Mouse (Mus musculus): ENCODE data around the gene Svop.

Svop gene

DNA sequence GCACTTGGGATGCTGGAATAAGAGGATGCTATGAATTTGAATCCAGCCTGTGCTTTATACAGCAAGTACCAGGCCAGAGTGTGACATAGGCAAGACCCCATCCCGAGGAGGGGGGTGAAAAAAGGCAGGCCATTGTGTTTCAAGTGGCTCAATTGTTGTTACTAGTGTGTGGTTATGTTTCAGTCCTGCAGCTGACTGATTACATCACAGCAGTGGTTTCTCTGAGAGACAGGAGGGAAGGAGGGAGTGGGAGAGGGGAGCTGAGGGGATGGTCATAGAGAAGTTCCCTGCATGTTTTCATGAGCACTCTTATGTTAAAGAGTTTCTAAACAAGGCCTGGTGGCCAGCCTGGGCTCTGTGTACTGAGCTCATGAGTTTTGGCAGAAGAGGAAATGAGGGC, 11.4 kb upstream of the Svop start:
- peak; percentile 29 for DNase-seq (ENCODE audit: low read depth)

DNA sequence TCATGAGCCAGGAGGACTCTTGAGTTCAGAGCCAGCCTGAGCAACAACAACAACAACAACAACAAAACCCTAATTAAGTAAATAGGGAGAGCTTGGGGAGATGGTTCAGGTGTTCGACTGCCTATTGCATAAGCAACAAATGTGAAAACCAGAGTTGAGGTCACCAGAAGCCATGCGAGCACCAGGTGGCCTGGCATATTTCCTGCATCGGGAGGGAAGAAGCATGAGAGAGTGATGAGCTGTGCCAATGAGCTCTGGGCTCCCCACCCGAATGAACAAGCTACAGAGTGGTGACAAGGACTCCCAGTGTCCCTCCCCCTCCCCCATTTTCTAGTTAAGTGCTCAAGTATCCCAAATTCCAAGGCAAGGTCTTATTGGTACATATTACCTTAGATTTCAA, 10.5 kb upstream of the Svop start:
- DNase-seq (ENCODE audit: low read depth): no peak

DNA sequence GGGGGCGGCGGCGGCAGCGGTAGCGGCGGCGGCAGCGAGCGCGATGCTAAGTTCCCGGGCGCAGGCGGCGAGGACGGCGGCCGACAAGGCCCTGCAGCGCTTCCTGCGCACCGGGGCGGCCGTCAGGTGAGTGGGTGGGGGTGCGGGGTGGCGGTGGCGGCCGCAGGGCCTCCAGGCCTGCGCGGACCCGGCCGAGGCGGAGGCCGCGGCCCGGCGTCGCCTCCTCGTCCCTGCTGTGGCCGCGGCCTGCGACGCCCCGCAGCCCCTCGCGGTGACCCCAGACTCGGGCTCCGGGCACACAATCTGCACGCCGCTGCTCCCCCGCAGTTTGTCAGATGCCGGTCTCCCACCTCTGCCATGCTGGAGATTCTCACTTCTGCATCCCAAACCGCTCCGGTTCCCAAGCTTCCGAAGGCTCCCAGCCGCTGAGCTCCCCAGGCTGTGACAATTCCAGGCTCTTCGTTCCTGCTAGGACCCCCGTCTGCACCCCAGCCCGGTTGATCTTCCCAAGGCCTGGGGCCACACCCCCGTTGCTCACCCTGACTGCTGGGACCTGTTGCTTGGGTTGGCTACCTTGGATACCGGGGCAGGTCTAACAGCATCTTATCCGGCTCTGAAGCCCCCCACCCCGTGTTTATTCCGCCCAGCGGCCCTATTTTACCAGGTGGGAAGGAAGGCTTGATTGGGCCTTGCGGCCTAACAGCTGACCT, 9.2 kb upstream of the Svop start:
- DNase-seq (ENCODE audit: low read depth): no peak

DNA sequence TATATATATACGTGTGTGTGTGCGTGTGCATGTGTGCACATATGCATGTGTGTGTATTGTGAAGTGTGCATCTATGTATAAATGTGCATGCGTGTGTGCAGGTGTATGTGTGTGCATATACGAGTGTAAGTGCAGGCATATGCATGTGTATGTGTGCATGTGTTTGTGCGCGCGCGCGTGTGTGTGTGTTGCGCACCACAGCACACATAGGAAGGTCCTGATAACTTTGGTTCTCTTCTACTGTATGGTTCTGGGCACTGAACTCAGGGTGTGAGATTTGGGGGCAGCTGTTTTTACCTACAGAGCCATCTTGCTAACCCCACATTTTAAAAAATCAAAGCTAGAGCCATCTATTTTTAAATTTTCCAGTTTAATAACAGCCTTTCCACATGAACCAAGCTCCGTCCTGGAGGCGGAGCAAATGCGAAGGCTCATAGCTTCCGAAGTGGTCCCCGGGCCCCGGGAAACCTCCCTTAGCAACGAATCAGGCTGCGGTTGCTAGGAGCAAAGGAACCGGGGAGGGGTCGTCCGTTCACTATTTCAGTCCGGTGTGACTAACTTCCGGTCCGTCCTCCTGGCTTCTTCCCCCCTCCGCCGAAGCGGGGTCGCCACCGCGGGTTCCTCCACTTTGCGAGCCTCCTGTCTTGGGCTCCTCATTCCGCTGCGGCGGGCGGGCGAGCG, 8.5 kb upstream of the Svop start:
- peak; percentile 91 for DNase-seq (ENCODE audit: low read depth)

DNA sequence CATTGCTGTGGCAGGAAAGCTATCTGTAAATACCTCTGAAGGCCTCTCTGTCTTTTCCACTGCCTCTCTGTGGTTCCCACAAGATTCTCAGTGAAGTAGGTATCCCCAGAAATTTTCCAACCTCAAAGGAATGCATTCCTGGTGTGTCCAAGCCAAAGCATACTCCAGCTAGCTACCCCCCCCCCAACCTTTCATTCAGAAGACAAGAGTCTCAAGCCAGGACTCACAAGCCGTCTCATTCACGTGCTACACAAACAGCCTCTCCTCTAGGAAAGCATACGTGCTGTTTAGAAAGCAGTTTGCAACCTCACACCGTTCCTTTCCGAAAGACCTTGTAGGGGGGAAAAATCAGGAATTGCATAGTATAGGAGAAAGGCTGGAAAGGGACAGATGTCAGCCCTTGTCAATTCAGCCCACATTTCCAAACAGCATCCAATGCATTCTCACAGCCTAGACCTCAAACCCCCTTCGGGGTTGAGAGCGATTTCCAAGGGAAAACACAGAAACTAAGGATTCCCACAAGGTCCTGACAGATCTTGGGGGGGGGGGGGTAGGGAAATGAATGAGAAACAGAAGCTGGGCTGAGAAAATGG, 853 bp downstream of the Svop start:
- no peak for DNase-seq (ENCODE audit: low read depth)

DNA sequence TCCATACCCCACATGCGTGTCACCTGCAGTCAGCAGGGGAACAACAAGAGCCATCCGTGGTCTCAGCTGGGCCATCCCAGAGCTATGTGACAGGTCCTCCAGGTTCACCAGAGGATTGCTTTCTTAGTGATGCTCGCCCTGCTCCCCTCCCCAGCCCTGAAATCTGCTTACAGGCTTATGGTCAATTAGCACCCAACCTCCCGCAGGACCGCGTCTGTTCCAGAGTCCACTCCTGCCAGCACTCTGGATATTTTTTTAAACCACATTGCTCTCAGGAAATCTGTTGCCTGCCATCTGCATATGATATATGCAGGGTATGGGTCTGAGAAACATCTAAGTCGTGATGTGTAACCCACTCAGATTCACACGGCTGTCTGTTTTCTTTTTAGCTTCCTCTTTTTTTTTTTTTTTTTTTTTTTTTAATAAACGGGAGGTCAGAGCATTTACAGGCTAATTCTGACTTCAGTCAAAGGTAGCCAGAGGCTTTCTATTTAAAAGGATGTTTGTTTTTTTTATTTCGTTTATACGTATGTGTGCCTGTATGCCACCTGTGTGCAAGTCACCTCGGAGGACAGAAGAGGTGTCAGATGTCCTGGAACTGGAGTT, 3.4 kb downstream of the Svop start:
- DNase-seq (ENCODE audit: low read depth): no peak

DNA sequence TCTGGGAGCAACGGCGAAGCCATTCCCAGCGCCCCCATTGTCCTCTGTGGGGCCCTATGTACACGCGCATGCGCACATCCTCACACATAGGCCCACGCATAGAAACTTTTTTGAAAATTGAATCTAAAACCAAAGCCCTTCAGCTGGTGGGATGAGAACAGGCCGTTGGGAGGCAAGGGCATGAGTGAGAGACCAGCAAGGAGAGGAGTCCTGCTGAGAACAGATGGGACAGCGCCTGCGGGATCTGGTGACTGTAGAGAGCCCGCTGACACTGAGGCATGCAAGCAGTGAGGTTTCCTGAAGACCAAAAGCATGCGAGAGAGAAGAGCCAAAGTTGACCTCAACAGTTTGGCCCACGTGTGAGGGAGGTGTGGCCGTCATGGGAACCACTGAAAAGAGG, 5.9 kb downstream of the Svop start:
- no peak for DNase-seq (ENCODE audit: low read depth)

DNA sequence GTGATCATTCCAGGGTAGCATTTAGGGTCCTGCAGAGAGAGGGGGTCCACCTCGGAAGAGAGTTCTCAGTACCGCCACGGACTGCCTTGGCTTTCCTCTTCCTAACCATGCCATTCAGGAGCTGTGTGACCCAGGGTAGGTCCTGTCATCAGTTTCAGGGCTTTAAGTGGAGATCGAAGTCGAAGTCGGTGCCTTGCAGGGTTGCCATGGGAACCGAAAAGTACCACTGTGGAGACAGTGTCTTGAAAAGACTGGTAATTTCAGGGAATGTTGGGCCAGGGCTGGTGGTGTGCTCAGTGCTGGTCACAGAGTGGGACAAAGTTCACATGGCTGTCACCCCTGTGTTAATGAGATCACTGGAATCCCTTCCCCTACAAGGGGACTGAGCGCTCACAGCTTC, 14.4 kb downstream of the Svop start:
- no peak for DNase-seq (ENCODE audit: low read depth)

DNA sequence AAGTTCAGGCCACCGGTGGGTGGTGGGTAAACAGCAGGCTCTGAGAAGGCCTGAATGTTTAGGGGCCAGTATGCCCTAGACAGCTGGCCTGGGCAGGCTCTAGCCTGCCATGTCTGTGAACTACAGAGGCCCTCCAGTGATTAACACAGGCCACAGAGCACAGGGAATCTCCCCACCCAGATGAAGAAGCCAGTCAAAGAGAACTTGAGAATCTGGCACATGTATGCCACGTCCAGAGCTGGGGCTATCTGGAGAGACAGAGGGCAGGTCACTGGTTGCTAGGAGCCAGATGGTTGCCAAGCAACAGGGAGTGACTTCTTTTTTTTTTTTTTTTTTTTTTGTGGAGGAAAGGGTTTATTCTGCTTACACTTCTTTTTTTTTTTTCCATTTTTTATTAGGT, 19.1 kb downstream of the Svop start:
- no peak for DNase-seq (ENCODE audit: low read depth)

DNA sequence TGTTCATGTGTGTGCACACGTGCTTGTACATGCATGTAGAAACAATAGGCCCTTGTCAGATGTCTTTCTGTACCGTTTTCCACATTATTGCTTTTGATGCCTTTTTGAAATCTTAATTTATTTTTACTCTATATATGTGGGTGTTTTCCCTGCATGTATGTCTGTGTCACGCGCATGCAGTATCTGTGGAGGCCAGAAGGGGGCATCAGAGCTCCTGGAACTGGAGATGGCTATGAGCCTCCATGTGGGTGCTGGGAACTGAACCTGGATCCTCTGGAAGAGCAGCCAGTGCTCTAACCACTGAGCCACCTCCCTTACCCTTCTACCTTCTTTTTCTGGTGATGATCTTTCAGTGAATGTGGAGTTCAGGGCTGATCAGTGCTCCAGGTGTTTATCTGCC, 20.5 kb downstream of the Svop start:
- DNase-seq (ENCODE audit: low read depth): no peak

DNA sequence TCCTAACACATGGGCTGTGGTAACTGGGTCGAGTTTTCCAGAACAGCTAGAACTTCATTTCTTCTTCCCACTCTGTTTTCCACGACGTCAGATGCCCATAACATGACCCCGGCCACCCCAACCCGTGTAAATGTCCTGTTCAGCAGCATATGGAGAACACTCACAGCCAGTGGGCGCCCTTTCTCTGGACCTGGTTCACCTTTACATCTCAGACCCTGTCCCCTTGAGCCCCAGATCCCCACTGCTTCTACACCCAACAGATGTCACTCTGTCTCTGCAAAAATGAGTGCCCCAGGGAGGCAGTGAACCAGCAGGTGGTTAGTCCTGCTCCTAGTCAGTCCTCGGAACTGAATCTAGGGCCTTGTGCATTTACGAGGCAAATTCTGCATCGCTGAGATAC, 23.4 kb downstream of the Svop start:
- DNase-seq (ENCODE audit: low read depth): no peak

DNA sequence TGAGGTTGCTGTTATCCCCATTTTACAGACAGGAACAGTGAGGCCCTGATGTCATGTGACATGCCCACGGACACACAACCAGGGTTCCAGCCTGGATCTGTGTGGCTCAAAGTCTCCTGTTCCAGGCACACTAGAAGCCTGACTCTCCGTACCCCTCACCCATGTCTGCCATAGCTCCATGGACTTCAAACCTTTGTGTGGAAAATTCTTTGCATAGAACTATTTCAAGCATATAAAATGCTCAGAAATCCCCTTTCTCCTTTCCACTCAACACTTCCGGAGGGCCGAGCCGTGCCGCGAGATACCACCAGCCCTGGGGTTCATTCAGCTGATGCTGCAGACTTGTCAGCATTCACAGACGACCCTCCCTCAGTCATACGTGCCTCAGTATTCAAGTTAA, 23.8 kb downstream of the Svop start:
- no peak for DNase-seq (ENCODE audit: low read depth)

DNA sequence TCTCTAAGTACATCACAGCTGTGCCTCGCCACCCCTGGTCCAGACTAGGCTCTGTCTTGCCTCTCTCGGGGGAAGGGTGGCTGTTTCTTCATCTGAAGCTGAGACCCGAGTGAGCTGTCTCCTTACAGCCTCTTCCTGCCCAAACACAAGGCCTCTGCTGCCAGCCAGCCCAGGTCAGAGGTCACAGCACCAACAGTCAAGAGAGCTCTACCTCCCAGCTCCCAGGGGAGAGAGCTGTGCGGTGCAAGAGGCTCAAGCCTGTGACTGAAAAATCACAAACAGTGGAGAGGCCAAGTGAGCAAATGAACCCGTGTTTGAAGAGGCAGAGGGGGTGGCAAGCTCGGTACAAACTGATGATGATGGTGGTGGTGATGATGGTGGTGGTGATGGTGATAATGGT, 24.8 kb downstream of the Svop start:
- DNase-seq (ENCODE audit: low read depth): no peak

DNA sequence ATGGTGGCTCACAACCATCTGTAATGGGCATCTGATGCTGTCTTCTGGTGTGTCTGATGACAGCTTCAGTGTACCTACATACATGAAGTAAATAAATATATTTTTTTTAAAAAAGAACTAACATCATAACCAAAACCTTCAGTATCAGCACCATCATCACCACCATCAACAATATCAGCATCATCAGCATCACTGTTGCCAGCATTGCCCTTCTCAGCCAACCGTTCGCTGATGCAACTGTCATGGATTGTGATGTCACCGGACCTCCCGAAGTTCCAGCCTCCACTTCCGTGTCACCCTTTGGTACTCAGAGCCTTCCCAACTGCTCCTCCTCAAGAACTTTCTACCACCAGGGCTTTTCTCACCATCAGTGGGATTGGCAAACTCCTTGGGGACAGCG, 26.2 kb downstream of the Svop start, which contains the start of gene Usp30:
Gene Usp30 (plus strand): TSS at position 301 of the 400 bp plus-strand sequence.
- DNase-seq (ENCODE audit: low read depth): no peak

DNA sequence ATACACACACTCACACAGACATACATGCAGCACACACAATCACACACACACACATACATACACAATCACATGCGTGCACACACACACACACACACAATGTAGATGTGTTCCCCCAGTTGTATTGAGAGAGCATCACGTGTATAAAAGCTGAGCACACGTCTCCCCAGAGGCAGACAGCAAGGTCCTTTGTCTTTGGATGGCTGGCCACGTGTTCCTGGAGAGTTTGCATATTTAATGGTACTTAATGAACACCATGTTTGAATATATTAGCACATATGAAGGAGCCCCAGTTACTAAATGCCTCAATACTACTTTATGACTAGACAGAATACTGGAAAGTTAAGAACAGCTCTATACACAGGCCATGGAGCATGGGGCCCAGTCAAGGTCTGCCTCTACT, 27.4 kb downstream of the Svop start:
- DNase-seq (ENCODE audit: low read depth): no peak

DNA sequence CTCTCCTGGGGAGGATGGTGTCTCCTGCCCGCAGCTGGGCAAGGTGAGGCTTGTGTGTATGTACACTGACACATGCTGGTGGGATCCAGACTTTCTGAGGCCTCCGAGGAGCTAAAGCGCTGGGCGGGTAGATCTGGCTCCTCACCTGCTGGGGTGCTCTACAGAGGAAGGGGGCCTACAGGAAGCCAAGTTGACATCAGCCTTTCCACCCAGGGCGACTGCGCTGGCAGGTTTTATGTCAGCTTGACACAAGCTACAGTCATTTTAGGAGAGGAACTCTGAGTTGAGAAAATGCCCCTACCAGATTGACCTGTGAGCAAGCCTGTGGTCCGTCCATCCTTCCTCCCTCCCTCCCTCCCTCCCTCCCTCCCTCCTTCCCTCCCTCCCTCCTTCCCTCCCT, 29.7 kb downstream of the Svop start:
- DNase-seq (ENCODE audit: low read depth): no peak

DNA sequence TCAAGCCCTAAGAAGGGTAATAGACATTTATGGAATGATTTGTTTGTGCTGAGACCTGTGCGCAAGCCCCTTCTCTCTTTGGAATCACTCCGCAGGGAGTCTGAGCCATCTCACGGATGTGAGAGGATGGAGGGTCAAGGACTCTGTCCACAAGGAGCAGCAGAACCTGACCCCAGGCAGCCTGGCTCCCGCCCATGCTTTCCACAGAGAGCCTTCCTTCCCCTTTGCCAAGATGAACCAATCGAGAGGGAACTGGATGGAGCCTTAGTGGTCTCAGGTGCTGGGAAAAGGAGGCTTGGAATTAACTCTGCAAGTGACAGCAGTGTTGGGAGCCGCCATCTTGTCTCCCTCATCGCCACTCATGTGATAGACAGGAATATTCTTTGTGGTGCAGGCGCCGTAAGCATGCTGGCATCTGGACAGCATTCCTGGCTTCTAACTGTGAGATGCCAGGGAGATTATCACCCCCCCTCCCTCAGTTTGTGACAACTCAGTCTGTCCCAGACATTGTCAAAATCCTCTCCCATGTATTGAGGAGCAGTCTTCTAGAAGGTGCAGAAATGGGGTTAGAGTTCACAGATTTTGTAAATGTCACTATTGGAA, 34.1 kb downstream of the Svop start:
- DNase-seq (ENCODE audit: low read depth): no peak

DNA sequence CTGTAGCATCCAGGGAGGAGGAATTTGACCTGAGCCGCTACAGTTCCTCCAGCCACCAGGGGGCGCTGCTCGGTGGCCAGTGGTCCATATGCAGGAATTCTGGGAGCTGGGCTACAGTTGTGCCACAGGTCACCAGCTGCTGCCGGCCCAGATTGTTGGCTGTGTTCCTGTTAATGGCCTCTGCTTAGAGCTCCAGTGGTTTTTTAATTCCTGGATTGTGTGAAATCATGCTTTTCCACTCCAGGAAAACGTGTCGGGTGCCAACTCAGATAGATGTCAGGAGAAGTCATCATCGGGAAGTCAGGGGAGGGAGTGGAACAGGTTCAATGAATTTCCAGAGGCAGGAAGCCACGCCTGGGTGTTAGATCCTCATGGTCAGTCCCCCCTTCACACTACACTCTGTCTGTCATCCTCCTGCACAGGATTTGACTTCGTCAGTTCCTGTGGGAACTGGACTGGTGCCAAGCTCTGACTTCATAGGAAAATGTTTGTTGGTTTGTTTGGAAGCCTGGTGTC, 39.1 kb downstream of the Svop start:
- peak; percentile 89 for DNase-seq (ENCODE audit: low read depth)

DNA sequence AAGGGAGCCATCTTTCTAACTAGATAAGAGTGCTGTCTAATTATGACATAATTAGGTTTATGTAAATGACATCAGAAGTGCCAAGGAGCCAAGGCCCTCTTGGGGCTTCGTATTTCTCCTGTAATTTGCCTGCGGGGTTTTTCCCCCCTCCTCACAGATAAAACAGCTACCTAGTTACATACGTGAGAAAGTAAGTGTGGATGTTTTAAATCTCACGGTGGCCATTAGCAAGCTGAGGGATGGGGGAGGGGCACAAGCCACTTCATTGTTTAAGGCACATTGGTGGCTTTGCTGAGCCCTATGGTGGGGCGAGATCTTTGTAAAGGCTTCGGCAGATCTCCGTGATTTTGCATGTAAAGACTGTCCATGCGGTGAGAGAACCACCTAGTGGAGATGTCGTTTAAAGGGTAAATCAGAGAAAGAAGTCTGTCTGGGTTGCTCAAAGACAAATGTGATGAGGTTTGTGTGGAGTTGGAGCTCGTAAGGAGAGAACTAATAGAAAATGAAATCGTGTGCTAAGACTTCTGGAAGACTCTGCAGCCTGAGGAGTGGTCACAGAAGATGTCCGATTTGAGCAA, 42.5 kb downstream of the Svop start:
- no peak for DNase-seq (ENCODE audit: low read depth)

DNA sequence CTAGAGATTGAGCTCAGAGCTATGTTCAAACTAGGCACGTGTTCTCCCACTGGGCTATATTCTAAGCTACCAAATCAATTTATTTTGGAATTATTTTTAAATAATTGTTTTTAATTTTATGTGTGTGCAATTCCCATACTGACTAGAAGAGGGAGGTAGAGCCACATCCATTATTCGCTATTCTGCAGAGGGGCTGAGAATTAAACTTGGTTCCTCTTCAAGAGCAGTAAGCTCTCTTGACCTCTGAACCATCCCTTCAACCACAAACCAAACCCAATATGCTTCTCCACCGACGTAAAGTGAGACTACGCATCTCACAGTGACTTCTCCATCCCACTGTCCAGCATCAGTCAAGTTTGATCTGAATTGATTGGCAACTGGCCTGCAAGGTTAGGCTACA, 44.2 kb downstream of the Svop start:
- DNase-seq (ENCODE audit: low read depth): peak; percentile 60

DNA sequence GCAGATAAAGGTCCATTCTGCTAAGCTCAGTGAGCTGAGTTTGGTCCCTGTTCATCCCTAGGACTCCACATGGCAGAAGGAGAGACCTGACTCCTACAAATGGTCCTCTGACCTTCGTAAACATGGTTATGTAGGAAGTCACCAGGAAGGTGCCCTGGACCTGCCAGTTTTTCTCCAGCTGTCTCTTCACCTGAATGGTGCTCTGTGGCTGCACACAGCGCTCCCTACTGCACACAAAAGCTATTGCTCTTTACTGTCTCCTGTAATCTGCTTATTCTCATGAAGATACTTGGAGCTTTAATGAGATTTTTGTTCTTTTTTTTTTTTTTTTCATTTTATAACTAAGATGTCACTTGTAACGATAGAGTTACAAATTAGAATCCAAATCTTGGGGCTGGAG, 44.8 kb downstream of the Svop start:
- no peak for DNase-seq (ENCODE audit: low read depth)

DNA sequence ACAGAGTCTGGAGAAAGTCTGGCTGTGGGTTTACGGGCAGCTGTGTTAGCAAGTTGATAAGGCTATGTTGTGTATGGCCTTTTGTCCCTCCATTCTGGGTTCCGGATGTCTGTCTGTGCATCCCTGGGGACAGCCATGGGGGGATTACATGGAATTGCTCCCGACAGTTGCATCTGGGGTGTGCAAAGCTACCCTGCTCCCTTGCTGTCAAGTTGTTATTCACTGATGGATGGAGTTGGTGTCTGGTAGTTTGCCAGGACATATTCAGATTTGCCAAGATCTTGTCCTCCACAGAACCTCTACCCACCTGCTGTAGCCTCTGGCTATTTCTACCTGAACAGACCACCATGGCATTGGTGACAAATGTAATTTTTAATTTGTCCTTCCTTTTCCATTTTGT, 45.2 kb downstream of the Svop start:
- DNase-seq (ENCODE audit: low read depth): peak; percentile 49
